Mouse (Mus musculus): ENCODE data around the gene Dnaja3. TPM values are rescaled to one million over a fixed set of nuclear protein-coding genes. Genes with fewer than 3 reads are reported as not detected.
"Not testable (repeated sequence)": the region's sequence is repeated elsewhere in the genome, so short reads cannot be mapped to it uniquely, and the experiment has no call there.

Dnaja3 gene
- total and polyA plus RNA-seq, 3 experiments, result 33.1 to 73.2 (median 53.1) TPM

DNA sequence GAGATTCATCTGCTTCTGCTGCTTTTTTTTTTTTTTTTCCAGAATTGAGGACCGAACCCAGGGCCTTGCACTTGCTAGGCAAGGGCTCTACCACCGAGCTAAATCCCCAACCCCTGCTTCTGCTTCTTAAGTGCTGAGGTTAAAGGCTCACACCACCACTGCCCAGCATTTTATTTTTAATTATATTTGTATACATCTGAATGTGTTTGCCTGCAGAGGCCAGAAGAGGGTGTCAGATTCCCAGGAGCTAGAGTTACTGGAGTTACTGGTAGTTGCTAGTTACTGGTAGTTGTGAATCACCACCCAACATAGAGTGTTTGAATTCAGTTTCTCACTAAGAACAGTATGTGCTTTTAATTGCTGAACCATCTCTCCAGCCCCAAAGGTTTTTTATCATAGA, 100.2 kb downstream of the Dnaja3 start:
- Histone ChIP-seq H3K4me1 (ENCODE audit: insufficient read depth, low read depth, low read length) (no peaks in the 10 kb centered on the region), H3K36me3 (replicated peaks) (peaks cover 16% of the 10 kb centered on the region), H3K27me3 (ENCODE audit: insufficient read depth, low read length) (no peaks in the 10 kb centered on the region), H3K4me3 (ENCODE audit: low read depth, low read length) (no peak overlapping the region), H3K9me3 (replicated peaks) (no peaks in the 10 kb centered on the region)
- TF ChIP-seq GATA2 (IDR thresholded peaks at IDR 0.05; ENCODE audit: borderline replicate concordance, low read depth, low read length) (no peak), TAL1 (conservative IDR thresholded peaks at IDR 0.05; ENCODE audit: low read depth, low read length) (no peak)
- DNase-seq (ENCODE audit: low spot score), result no peak
- no peak for ATAC-seq (ENCODE audit: extremely low read depth, insufficient number of reproducible peaks, low FRiP score, poor library complexity, severe bottlenecking)

DNA sequence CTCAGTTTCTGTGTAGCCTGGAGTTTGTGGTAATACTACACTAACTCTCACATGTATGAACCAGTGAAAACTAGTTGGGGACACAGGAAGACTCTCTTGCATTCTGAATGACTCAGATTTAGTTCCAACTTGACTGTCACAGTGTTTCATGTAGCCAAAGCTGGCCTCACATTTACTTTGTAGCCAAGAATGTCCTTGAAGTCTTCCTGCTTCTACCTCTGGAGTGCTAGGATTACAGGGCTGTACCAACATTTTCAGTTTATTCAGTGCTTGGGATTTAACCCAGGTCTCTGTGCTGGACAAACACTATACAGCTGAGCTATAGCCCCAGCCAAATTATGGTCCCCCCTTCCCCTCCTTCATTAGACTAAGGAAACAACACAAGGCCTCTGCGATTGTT, 102.4 kb downstream of the Dnaja3 start:
- no peak overlapping the region for H3K4me3 ChIP-seq (ENCODE audit: low read depth, low read length)
- H3K36me3 ChIP-seq (replicated peaks), result peaks cover 6% of the 10 kb centered on the region
- TF ChIP-seq CTCF (IDR thresholded peaks at IDR 0.05; ENCODE audit: low read depth, low read length), result no peak
- TF ChIP-seq POLR2AphosphoS5 (IDR thresholded peaks at IDR 0.05; ENCODE audit: insufficient replicate concordance, low read depth, low read length), result no peak
- TF ChIP-seq GATA2 (IDR thresholded peaks at IDR 0.05; ENCODE audit: borderline replicate concordance, low read depth, low read length), result no peak
- TF ChIP-seq GATA1 (IDR thresholded peaks at IDR 0.05; ENCODE audit: borderline replicate concordance, low read length), result no peak
- no peak for TF ChIP-seq TAL1 (conservative IDR thresholded peaks at IDR 0.05; ENCODE audit: low read depth, low read length)
- no peaks in the 10 kb centered on the region for H3K9me3 ChIP-seq (replicated peaks)
- no peaks in the 10 kb centered on the region for H3K27me3 ChIP-seq (ENCODE audit: insufficient read depth, low read length)
- no peak for DNase-seq (ENCODE audit: low spot score)
- no peak for ATAC-seq (ENCODE audit: extremely low read depth, insufficient number of reproducible peaks, low FRiP score, poor library complexity, severe bottlenecking)
- H3K4me1 ChIP-seq (ENCODE audit: insufficient read depth, low read depth, low read length), result no peaks in the 10 kb centered on the region

GRCm38 (mm10) chr16:4752155-4752554, 112.4 kb downstream of the Dnaja3 start:
- no peak for DNase-seq (ENCODE audit: low spot score)
- no peaks in the 10 kb centered on the region; the same call in 1 of the 2 replicates for H3K4me1 ChIP-seq (ENCODE audit: insufficient read depth, low read depth, low read length)
- no peaks in the 10 kb centered on the region for H3K9me3 ChIP-seq (replicated peaks)
- no peak for TF ChIP-seq POLR2AphosphoS5 (IDR thresholded peaks at IDR 0.05; ENCODE audit: insufficient replicate concordance, low read depth, low read length)
- TF ChIP-seq CTCF (IDR thresholded peaks at IDR 0.05; ENCODE audit: low read depth, low read length), result no peak
- no peak for TF ChIP-seq GATA1 (IDR thresholded peaks at IDR 0.05; ENCODE audit: borderline replicate concordance, low read length)
- TF ChIP-seq TAL1 (conservative IDR thresholded peaks at IDR 0.05; ENCODE audit: low read depth, low read length), result no peak
- TF ChIP-seq GATA2 (IDR thresholded peaks at IDR 0.05; ENCODE audit: borderline replicate concordance, low read depth, low read length), result no peak
- H3K27me3 ChIP-seq (ENCODE audit: insufficient read depth, low read length), result no peaks in the 10 kb centered on the region
- no peak overlapping the region for H3K4me3 ChIP-seq (ENCODE audit: low read depth, low read length)
- ATAC-seq (ENCODE audit: extremely low read depth, insufficient number of reproducible peaks, low FRiP score, poor library complexity, severe bottlenecking), result no peak
- peaks cover 4% of the 10 kb centered on the region for H3K36me3 ChIP-seq (replicated peaks)

DNA sequence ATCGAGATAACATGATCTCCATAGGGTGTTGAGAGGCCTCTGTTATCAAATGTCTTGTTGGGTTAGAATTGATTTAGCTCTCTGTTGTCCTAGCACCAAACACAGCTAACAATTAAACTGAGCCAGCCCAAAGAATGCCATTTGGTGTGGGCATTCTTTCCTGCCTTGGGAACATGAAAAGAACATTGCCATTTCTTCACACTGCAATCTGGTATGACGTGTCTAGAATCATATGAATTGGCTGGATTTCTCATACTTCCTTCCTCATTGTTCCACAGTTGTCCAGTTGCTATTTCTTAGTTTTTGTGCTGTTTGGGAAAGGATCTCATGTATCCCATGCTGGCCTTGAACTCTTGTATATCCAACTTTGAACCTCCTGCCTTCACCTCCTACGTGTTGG, 114.3 kb downstream of the Dnaja3 start:
- no peaks in the 10 kb centered on the region for H3K27me3 ChIP-seq (ENCODE audit: insufficient read depth, low read length)
- no peaks in the 10 kb centered on the region; the same call in 1 of the 2 replicates for H3K4me1 ChIP-seq (ENCODE audit: insufficient read depth, low read depth, low read length)
- peaks cover 4% of the 10 kb centered on the region for H3K36me3 ChIP-seq (replicated peaks)
- TF ChIP-seq GATA1 (IDR thresholded peaks at IDR 0.05; ENCODE audit: borderline replicate concordance, low read length), result no peak
- TF ChIP-seq GATA2 (IDR thresholded peaks at IDR 0.05; ENCODE audit: borderline replicate concordance, low read depth, low read length), result no peak
- TF ChIP-seq TAL1 (conservative IDR thresholded peaks at IDR 0.05; ENCODE audit: low read depth, low read length), result no peak
- TF ChIP-seq POLR2AphosphoS5 (IDR thresholded peaks at IDR 0.05; ENCODE audit: insufficient replicate concordance, low read depth, low read length), result no peak
- no peak for TF ChIP-seq CTCF (IDR thresholded peaks at IDR 0.05; ENCODE audit: low read depth, low read length)
- no peaks in the 10 kb centered on the region for H3K9me3 ChIP-seq (replicated peaks)
- no peak for DNase-seq (ENCODE audit: low spot score)
- H3K4me3 ChIP-seq (ENCODE audit: low read depth, low read length), result no peak overlapping the region
- no peak for ATAC-seq (ENCODE audit: extremely low read depth, insufficient number of reproducible peaks, low FRiP score, poor library complexity, severe bottlenecking)

DNA sequence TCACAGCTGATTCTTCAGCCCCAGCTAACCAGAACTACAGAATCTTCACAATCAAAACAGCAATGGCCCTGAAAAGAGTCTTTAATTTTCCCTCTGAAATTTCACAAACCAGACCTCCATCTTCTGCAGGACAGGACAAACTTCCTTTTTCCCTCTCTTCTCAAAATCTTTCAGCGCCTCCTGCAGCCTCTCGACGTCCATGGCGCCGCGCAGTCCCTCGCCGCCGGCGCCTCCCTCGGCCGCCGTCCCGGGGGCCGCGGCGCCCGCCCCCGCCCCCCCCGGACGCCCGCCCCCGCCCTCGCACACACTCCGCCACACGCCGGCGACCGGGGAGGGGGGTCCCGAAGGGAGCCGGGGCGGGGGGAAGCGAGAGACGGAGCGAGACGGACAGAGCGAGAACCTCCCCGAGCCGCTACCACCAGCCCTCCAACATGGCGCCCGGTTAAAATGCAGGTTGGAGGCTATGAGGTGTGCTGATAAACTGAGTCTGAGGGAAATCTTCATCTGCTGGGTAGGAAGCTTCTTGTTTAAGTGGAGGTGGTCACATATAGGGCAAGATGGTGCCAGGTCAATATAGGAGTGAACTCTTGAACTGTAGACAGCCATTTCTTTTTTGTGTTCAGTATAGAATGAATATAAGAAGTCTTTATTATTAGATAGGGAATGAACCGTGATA, 117.0 kb downstream of the Dnaja3 start:
- H3K4me3 ChIP-seq (ENCODE audit: low read depth, low read length); H3K27me3 ChIP-seq (ENCODE audit: insufficient read depth, low read length); ATAC-seq (ENCODE audit: extremely low read depth, insufficient number of reproducible peaks, low FRiP score, poor library complexity, severe bottlenecking); H3K4me1 ChIP-seq (ENCODE audit: insufficient read depth, low read depth, low read length); DNase-seq (ENCODE audit: low spot score); H3K9me3 ChIP-seq (replicated peaks); H3K36me3 ChIP-seq (replicated peaks): not testable (repeated sequence)

Other genes starting within 250 kb of the Dnaja3 start
- 0.73 and 0.83 TPM in 2 replicates for gene Adcy9, start 219.5 kb upstream of the Dnaja3 start, total RNA-seq (2014; fragmentation: Nextera tagmentation)
- gene Adcy9, start 219.5 kb upstream of the Dnaja3 start, total RNA-seq (2017), result 2.1 and 2.3 TPM in 2 replicates
- 0.41 and 0.47 TPM in 2 replicates for gene Adcy9, start 219.5 kb upstream of the Dnaja3 start, polyA plus RNA-seq (2012)
- 5.9 and 8.6 TPM in 2 replicates for gene Srl, start 98.2 kb upstream of the Dnaja3 start, total RNA-seq (2014; fragmentation: Nextera tagmentation)
- 5.3 and 8.5 TPM in 2 replicates for gene Srl, start 98.2 kb upstream of the Dnaja3 start, total RNA-seq (2017)
- 2.3 and 3.5 TPM in 2 replicates for gene Srl, start 98.2 kb upstream of the Dnaja3 start, polyA plus RNA-seq (2012)
- gene Tfap4, start 80.1 kb upstream of the Dnaja3 start, total RNA-seq (2014; fragmentation: Nextera tagmentation), result 46.3 and 69.0 TPM in 2 replicates
- 23.2 and 26.0 TPM in 2 replicates for gene Tfap4, start 80.1 kb upstream of the Dnaja3 start, total RNA-seq (2017)
- 81.1 and 87.0 TPM in 2 replicates for gene Tfap4, start 80.1 kb upstream of the Dnaja3 start, polyA plus RNA-seq (2012)
- gene Glis2, start 45.3 kb upstream of the Dnaja3 start, total RNA-seq (2014; fragmentation: Nextera tagmentation), result 2.6 and 2.8 TPM in 2 replicates
- gene Glis2, start 45.3 kb upstream of the Dnaja3 start, total RNA-seq (2017), result 1.0 and 1.2 TPM in 2 replicates
- 2.6 and 3.0 TPM in 2 replicates for gene Glis2, start 45.3 kb upstream of the Dnaja3 start, polyA plus RNA-seq (2012)
- 65.3 and 70.0 TPM in 2 replicates for gene Pam16, start 15.0 kb upstream of the Dnaja3 start, total RNA-seq (2014; fragmentation: Nextera tagmentation)
- gene Pam16, start 15.0 kb upstream of the Dnaja3 start, total RNA-seq (2017), result 41.7 and 48.3 TPM in 2 replicates
- 35.3 and 51.6 TPM in 2 replicates for gene Pam16, start 15.0 kb upstream of the Dnaja3 start, polyA plus RNA-seq (2012)
- 0.30 TPM in 1 of 2 replicates, not detected in the other for gene Vasn, start within 50 bp of the Dnaja3 start, total RNA-seq (2014; fragmentation: Nextera tagmentation)
- gene Vasn, start within 50 bp of the Dnaja3 start, total RNA-seq (2017), result 0.05 and 0.12 TPM in 2 replicates
- gene Vasn, start within 50 bp of the Dnaja3 start, polyA plus RNA-seq (2012), result 0.03 and 0.04 TPM in 2 replicates
- gene Coro7, start 39.8 kb downstream of the Dnaja3 start, total RNA-seq (2014; fragmentation: Nextera tagmentation), result 74.9 and 94.3 TPM in 2 replicates
- gene Coro7, start 39.8 kb downstream of the Dnaja3 start, total RNA-seq (2017), result 33.0 and 34.8 TPM in 2 replicates
- 159 and 205 TPM in 2 replicates for gene Coro7, start 39.8 kb downstream of the Dnaja3 start, polyA plus RNA-seq (2012)
- 32.9 and 33.3 TPM in 2 replicates for gene Nmral1, start 79.4 kb downstream of the Dnaja3 start, total RNA-seq (2014; fragmentation: Nextera tagmentation)
- 33.8 and 34.8 TPM in 2 replicates for gene Nmral1, start 79.4 kb downstream of the Dnaja3 start, total RNA-seq (2017)
- gene Nmral1, start 79.4 kb downstream of the Dnaja3 start, polyA plus RNA-seq (2012), result 7.3 and 13.0 TPM in 2 replicates
- gene Hmox2, start 86.4 kb downstream of the Dnaja3 start, total RNA-seq (2014; fragmentation: Nextera tagmentation), result 43.0 and 60.0 TPM in 2 replicates
- 31.0 and 37.2 TPM in 2 replicates for gene Hmox2, start 86.4 kb downstream of the Dnaja3 start, total RNA-seq (2017)
- 1.9 and 2.3 TPM in 2 replicates for gene Hmox2, start 86.4 kb downstream of the Dnaja3 start, polyA plus RNA-seq (2012)
- 12.6 and 16.2 TPM in 2 replicates for gene Cdip1, start 150.3 kb downstream of the Dnaja3 start, total RNA-seq (2014; fragmentation: Nextera tagmentation)
- 11.4 and 12.0 TPM in 2 replicates for gene Cdip1, start 150.3 kb downstream of the Dnaja3 start, total RNA-seq (2017)
- 25.5 and 31.9 TPM in 2 replicates for gene Cdip1, start 150.3 kb downstream of the Dnaja3 start, polyA plus RNA-seq (2012)
- not detected in 2 replicates for gene 4930562C15Rik, start 195.4 kb downstream of the Dnaja3 start, total RNA-seq (2014; fragmentation: Nextera tagmentation)
- 0.06 and 0.16 TPM in 2 replicates for gene 4930562C15Rik, start 195.4 kb downstream of the Dnaja3 start, total RNA-seq (2017)
- not detected in 2 replicates for gene 4930562C15Rik, start 195.4 kb downstream of the Dnaja3 start, polyA plus RNA-seq (2012)
- gene Ubald1, start 240.3 kb downstream of the Dnaja3 start, total RNA-seq (2014; fragmentation: Nextera tagmentation), result 58.9 and 70.4 TPM in 2 replicates
- gene Ubald1, start 240.3 kb downstream of the Dnaja3 start, total RNA-seq (2017), result 6.9 and 7.2 TPM in 2 replicates
- 189 and 228 TPM in 2 replicates for gene Ubald1, start 240.3 kb downstream of the Dnaja3 start, polyA plus RNA-seq (2012)
- 30.4 and 32.1 TPM in 2 replicates for gene Mgrn1, start 246.3 kb downstream of the Dnaja3 start, total RNA-seq (2014; fragmentation: Nextera tagmentation)
- 16.1 and 18.6 TPM in 2 replicates for gene Mgrn1, start 246.3 kb downstream of the Dnaja3 start, total RNA-seq (2017)
- 19.3 and 22.5 TPM in 2 replicates for gene Mgrn1, start 246.3 kb downstream of the Dnaja3 start, polyA plus RNA-seq (2012)

Data from G1E (cell line).